ENCODE assay signal across 15 mouse cellular contexts in the genomic region with DNA sequence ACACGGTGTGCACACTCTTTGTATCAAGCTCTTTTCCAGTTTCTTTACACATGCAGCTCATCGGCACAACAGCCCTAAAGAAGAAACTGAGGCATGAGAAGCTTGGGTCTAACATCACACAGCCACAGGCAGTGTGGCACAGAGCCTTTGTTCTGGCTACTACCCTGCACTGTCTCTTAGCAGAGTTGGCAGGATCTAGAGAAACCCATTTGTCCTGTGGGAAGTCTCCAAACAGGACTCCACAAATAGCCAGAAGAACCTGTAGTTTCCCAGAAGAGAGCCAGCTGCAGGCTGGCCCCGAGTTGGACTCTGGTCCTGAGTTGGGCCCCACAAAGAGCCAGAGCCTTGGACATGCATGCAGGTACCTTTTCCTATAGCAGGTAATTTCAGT. TPM values are rescaled to one million over a fixed set of nuclear protein-coding genes. Genes with fewer than 3 reads are reported as not detected.
DNase-seq lines count a peak whose midpoint lies in the region; ATAC-seq and TF ChIP-seq lines count a peak whose summit lies in the region.
"Had no signal": no experiment of that assay in that cellular context is flagged by ENCODE, and none has a peak within 500 bp of the region (broad histone marks: within the 10 kb centered on the region; RNA-seq: fewer than 3 reads in every experiment).

No protein-coding gene starts in this region.

- no peak overlapping the region for H3K4me2 ChIP-seq in forebrain, embryonic 12.5 days
- H3K4me2 ChIP-seq in forebrain, embryonic 11.5 days (ENCODE audit: low read depth, low read length, severe bottlenecking) = no peak overlapping the region
- H3K4me2 ChIP-seq in hindbrain, embryonic 12.5 days (replicated peaks) = no peak overlapping the region
- H3K4me2 ChIP-seq in midbrain, embryonic 14.5 days (ENCODE audit: low read length) = no peak overlapping the region
- H3K4me2 ChIP-seq: heart, embryonic 15.5 days; limb, embryonic 15.5 days had no signal

- H3K27me3 ChIP-seq in forebrain, embryonic 12.5 days = peaks cover 1% of the 10 kb centered on the region; the same call in 1 of the 2 replicates
- no peaks in the 10 kb centered on the region for H3K27me3 ChIP-seq in forebrain, embryonic 11.5 days (ENCODE audit: control insufficient read depth, insufficient read depth, low read length)
- H3K27me3 ChIP-seq in hindbrain, embryonic 12.5 days = no peaks in the 10 kb centered on the region
- no peaks in the 10 kb centered on the region for H3K27me3 ChIP-seq in midbrain, embryonic 14.5 days (ENCODE audit: control insufficient read depth, insufficient read depth, low read length)
- H3K27me3 ChIP-seq in heart, embryonic 10.5 days (ENCODE audit: insufficient read depth, poor library complexity, severe bottlenecking) = no peaks in the 10 kb centered on the region
- H3K27me3 ChIP-seq: heart, embryonic 15.5 days; limb, embryonic 15.5 days had no signal

- TF ChIP-seq POLR2A in brain, embryonic 14.5 days (IDR thresholded peaks at IDR 0.05; ENCODE audit: borderline replicate concordance, extremely low read depth, insufficient read depth, insufficient read length, poor library complexity, severe bottlenecking) = no peak

- WGBS in forebrain, embryonic 12.5 days = 80% methylated on average over 3 of the region's 3 CpGs
- 93% methylated on average over 3 of the region's 3 CpGs for WGBS in forebrain, embryonic 11.5 days
- WGBS in hindbrain, embryonic 12.5 days = 88% methylated on average over 3 of the region's 3 CpGs
- WGBS in midbrain, embryonic 14.5 days = 84% methylated on average over 3 of the region's 3 CpGs
- 80% methylated on average over 3 of the region's 3 CpGs for WGBS in heart, embryonic 10.5 days

- H3K27ac ChIP-seq in forebrain, embryonic 12.5 days = 0 out of 2 replicates have a peak overlapping the region, but pooled peaks have one; percentile 1
- H3K27ac ChIP-seq in forebrain, embryonic 11.5 days (ENCODE audit: low read depth, low read length) = no peak overlapping the region
- peak overlapping the region; percentile 25 for H3K27ac ChIP-seq in hindbrain, embryonic 12.5 days
- H3K27ac ChIP-seq in midbrain, embryonic 14.5 days (replicated peaks; ENCODE audit: low read depth, low read length) = peak overlapping the region; percentile 56; the same call in 1 of the 2 replicates
- no peak overlapping the region; the same call in 1 of the 2 replicates for H3K27ac ChIP-seq in heart, embryonic 10.5 days
- H3K27ac ChIP-seq: limb, embryonic 15.5 days; macrophage had no signal

- no peak for ATAC-seq in forebrain, embryonic 12.5 days (ENCODE audit: low FRiP score)
- no peak for ATAC-seq in forebrain, embryonic 11.5 days (replicated peaks; ENCODE audit: low FRiP score)
- ATAC-seq in hindbrain, embryonic 12.5 days (ENCODE audit: low FRiP score) = no peak
- ATAC-seq in midbrain, embryonic 14.5 days (ENCODE audit: low FRiP score, low TSS enrichment) = no peak
- ATAC-seq: inflammation-experienced regulatory T-cells, adult 6 months had no signal

- peaks cover 20% of the 10 kb centered on the region for H3K4me1 ChIP-seq in forebrain, embryonic 12.5 days
- no peaks in the 10 kb centered on the region for H3K4me1 ChIP-seq in forebrain, embryonic 11.5 days (replicated peaks; ENCODE audit: control insufficient read depth, insufficient read depth, low read length)
- H3K4me1 ChIP-seq in hindbrain, embryonic 12.5 days = peaks cover 12% of the 10 kb centered on the region
- no peaks in the 10 kb centered on the region for H3K4me1 ChIP-seq in midbrain, embryonic 14.5 days (ENCODE audit: control insufficient read depth, insufficient read depth, low read length)
- peaks cover 24% of the 10 kb centered on the region for H3K4me1 ChIP-seq in heart, embryonic 10.5 days

- H3K9me3 ChIP-seq in forebrain, embryonic 12.5 days = no peaks in the 10 kb centered on the region
- H3K9me3 ChIP-seq in forebrain, embryonic 11.5 days (ENCODE audit: control insufficient read depth, low read length) = no peaks in the 10 kb centered on the region
- no peaks in the 10 kb centered on the region for H3K9me3 ChIP-seq in hindbrain, embryonic 12.5 days (replicated peaks)
- H3K9me3 ChIP-seq in midbrain, embryonic 14.5 days (ENCODE audit: control insufficient read depth, low read length) = no peaks in the 10 kb centered on the region
- H3K9me3 ChIP-seq in heart, embryonic 10.5 days = no peaks in the 10 kb centered on the region
- H3K9me3 ChIP-seq: heart, embryonic 15.5 days; limb, embryonic 15.5 days had no signal

- no peak overlapping the region for H3K9ac ChIP-seq in forebrain, embryonic 12.5 days
- no peak overlapping the region for H3K9ac ChIP-seq in forebrain, embryonic 11.5 days (ENCODE audit: low read length)
- no peak overlapping the region for H3K9ac ChIP-seq in hindbrain, embryonic 12.5 days
- no peak overlapping the region for H3K9ac ChIP-seq in midbrain, embryonic 14.5 days (replicated peaks; ENCODE audit: low read length)
- H3K9ac ChIP-seq: heart, embryonic 15.5 days; limb, embryonic 15.5 days had no signal

- no peak for TF ChIP-seq CTCF in brain, embryonic 14.5 days (IDR thresholded peaks at IDR 0.05; ENCODE audit: borderline replicate concordance, extremely low read depth, insufficient read depth, insufficient read length)

- DNase-seq in forebrain, embryonic 11.5 days (ENCODE audit: low spot score) = no peak
- peak; percentile 66 for DNase-seq in brain, embryonic 14.5 days (ENCODE audit: low read depth)
- DNase-seq in midbrain, embryonic 14.5 days = no peak
- DNase-seq in layer of hippocampus, adult 18-20 months (ENCODE audit: low spot score in 2 of 2) = no peak
- no peak for DNase-seq in heart, embryonic 10.5 days (ENCODE audit: low spot score)
- DNase-seq: heart, adult 11 months; lung, adult 18-20 months had no signal

- no peaks in the 10 kb centered on the region for H3K36me3 ChIP-seq in forebrain, embryonic 12.5 days (replicated peaks)
- no peaks in the 10 kb centered on the region for H3K36me3 ChIP-seq in forebrain, embryonic 11.5 days (ENCODE audit: control insufficient read depth, insufficient read depth, low read length)
- no peaks in the 10 kb centered on the region for H3K36me3 ChIP-seq in hindbrain, embryonic 12.5 days
- H3K36me3 ChIP-seq in midbrain, embryonic 14.5 days (ENCODE audit: control insufficient read depth, insufficient read depth, low read length) = no peaks in the 10 kb centered on the region
- H3K36me3 ChIP-seq in heart, embryonic 10.5 days = no peaks in the 10 kb centered on the region
- H3K36me3 ChIP-seq: heart, embryonic 15.5 days; limb, embryonic 15.5 days had no signal

- no peak overlapping the region for H3K4me3 ChIP-seq in forebrain, embryonic 12.5 days (replicated peaks)
- no peak overlapping the region for H3K4me3 ChIP-seq in forebrain, embryonic 11.5 days (ENCODE audit: low read depth, low read length)
- no peak overlapping the region for H3K4me3 ChIP-seq in hindbrain, embryonic 12.5 days
- no peak overlapping the region for H3K4me3 ChIP-seq in midbrain, embryonic 14.5 days (replicated peaks; ENCODE audit: low read depth, low read length)
- H3K4me3 ChIP-seq in heart, embryonic 10.5 days = no peak overlapping the region
- H3K4me3 ChIP-seq: heart, embryonic 15.5 days; limb, embryonic 15.5 days; myocyte had no signal

RNA-seq across cellular contexts. Expression of gene Gsg1l, which starts 49.9 kb away (rescaled TPM):
- 1.9 and 2.3 TPM in 2 replicates for polyA plus RNA-seq in forebrain, embryonic 12.5 days (2016; fragmentation: Nextera tagmentation; extraction: Ambion mirVana)
- polyA plus RNA-seq in forebrain, embryonic 11.5 days (2014; fragmentation: Nextera tagmentation; extraction: Ambion mirVana) = 0.63 and 0.72 TPM in 2 replicates
- polyA plus RNA-seq in brain, embryonic 14.5 days (2012; rRNA removed) = 16.8 and 26.6 TPM in 2 replicates
- polyA plus RNA-seq in hindbrain, embryonic 12.5 days (2016; fragmentation: Nextera tagmentation; extraction: Ambion mirVana) = 6.0 and 6.5 TPM in 2 replicates
- 9.6 and 10.3 TPM in 2 replicates for polyA plus RNA-seq in midbrain, embryonic 14.5 days (2014; fragmentation: Nextera tagmentation; extraction: Ambion mirVana)
- total RNA-seq in layer of hippocampus, adult 18-20 months (2021) = 10 to 100 TPM; 18.6 to 19.5 TPM
- polyA plus RNA-seq in heart, embryonic 10.5 days (2016; fragmentation: Nextera tagmentation; extraction: Ambion mirVana) = 3.1 and 7.2 TPM in 2 replicates
- polyA plus RNA-seq: C2C12; inflammation-experienced regulatory T-cells, adult 6 months; myocyte had no signal

Comparison
In these comparisons a context has a peak if more than half of its experiments do, and no peak if none do; other contexts are left out.
1. H3K27ac ChIP-seq: peak in forebrain, embryonic 12.5 days (single experiment), hindbrain, embryonic 12.5 days (single experiment) and midbrain, embryonic 14.5 days (single experiment); none in forebrain, embryonic 11.5 days (single experiment) and heart, embryonic 10.5 days (single experiment).